Mouse (Mus musculus) common myeloid progenitor, adult 5-6 weeks (primary cell): Measurements from ENCODE around the gene Mpv17l. TPM values are rescaled to one million over a fixed set of nuclear protein-coding genes. Genes with fewer than 3 reads are reported as not detected.

Source experiments
- ATAC-seq: replicated peaks from 2 replicates; pipeline ENCODE4 v1.8.0; 2016; ENCODE audit warnings: low read depth, mild to moderate bottlenecking, moderate TSS enrichment, inconsistent platforms; ENCODE audit not compliant: poor library complexity, severe bottlenecking
- total RNA-seq: library from RNA; stranded (forward); fragments of 200-1000, 187-1606 nt; gene quantifications from 2 replicates; pipeline ENCODE4 v1.2.3, GENCODE M21; 2017

The Mpv17l gene
- total RNA-seq, 1 experiment from 2014 or later = 0.78 TPM

DNA sequence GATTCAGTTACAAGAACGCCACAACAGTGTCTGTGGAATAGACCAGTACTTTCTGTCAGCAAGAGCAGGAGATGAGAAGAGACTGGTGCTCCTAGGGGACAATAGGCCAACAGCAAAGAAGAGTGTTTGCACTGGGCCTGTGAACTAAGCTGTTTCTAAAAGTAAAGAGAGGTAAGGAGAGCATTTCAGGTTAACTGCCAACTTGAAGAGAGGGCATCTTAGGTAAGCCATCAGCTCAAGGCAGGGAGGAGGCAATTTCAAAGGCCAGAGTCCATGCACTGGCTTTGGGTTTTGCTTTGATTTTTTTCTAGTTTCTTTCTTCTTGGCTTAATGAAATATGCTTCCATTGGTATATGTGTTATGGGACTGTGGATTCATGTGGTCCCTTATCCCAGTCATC, 91.1 kb downstream of the Mpv17l start:
- no peak for ATAC-seq

DNA sequence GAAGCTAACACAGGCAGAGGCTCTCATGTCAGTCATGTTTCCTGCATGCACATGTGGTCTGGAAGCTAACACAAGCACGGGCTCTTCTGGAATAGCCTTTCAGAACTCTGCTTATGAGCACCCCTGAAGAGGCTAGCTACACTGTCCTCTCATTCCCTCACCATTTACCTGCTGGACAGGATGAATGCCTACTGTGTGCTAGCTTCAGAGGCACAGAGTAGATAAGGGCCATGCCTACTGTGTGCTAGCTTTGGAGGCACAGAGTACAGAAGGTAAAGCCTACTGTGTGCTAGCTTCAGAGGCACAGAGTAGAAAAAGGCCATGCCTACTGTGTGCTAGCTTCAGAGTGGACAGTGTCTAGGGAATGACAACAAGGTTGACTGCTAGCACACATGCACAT, 91.5 kb downstream of the Mpv17l start:
- ATAC-seq = no peak; the same call in 1 of the 2 replicates

Other genes with a start within 250 kb of the Mpv17l start
- 57.2 and 72.2 TPM in 2 replicates for gene Parn, start 235.0 kb upstream of the Mpv17l start, total RNA-seq
- 42.0 and 55.5 TPM in 2 replicates for gene Bfar, start 231.3 kb upstream of the Mpv17l start, total RNA-seq
- 12.2 and 18.5 TPM in 2 replicates for gene 3110001I22Rik, start 231.2 kb upstream of the Mpv17l start, total RNA-seq
- gene Pla2g10, start 172.2 kb upstream of the Mpv17l start, total RNA-seq = not detected in 2 replicates
- gene Rrn3, start 122.5 kb upstream of the Mpv17l start, total RNA-seq = 52.6 and 58.4 TPM in 2 replicates
- 53.0 and 76.2 TPM in 2 replicates for gene Ntan1, start 84.3 kb upstream of the Mpv17l start, total RNA-seq
- gene Pdxdc1, start within 50 bp of the Mpv17l start, total RNA-seq = 74.9 and 85.5 TPM in 2 replicates
- gene 2900011O08Rik, start 83.4 kb downstream of the Mpv17l start, total RNA-seq = not detected in 2 replicates
- gene Ifitm7, start 83.7 kb downstream of the Mpv17l start, total RNA-seq = 1.3 and 3.3 TPM in 2 replicates